Comparison of ENCODE assay signal across 13 mouse cellular contexts in the genomic region with DNA sequence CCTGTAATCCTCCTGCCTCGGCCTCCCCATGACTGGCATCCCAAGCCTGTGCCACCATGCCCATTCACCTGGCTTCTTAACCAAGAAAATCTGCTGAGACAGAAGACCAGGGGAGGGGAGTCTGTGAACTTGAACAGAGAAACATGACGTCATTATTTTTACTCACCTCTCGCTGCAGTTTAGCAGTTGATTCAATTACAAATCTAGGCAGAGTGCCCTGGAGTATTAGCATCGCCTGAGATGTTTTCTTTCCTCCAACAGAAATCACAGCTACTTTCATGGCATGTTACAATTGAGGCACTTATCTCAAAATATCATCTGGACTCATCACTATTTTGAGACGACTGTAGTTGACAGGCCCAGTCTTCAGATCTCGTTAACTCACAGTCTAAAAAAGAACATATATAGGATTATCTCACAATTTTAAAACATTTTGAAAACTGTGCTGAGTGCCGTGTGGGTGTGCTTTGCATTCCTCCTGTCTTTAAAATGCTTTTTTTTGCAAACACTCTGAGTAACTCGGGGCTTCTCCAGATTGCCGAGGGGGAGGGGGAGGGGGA.
DNase-seq lines count a peak whose midpoint lies in the region; ATAC-seq and TF ChIP-seq lines count a peak whose summit lies in the region.
"Had no signal": no experiment of that assay in that cellular context is flagged by ENCODE, and none has a peak within 500 bp of the region (broad histone marks: within the 10 kb centered on the region; RNA-seq: fewer than 3 reads in every experiment).

No protein-coding gene starts in this region.

- no peak overlapping the region for H3K4me3 ChIP-seq in forebrain, postnatal 0 days (ENCODE audit: low read depth, low read length)
- H3K4me3 ChIP-seq in forebrain, embryonic 10.5 days = no peak overlapping the region
- no peak overlapping the region for H3K4me3 ChIP-seq in midbrain, embryonic 16.5 days (ENCODE audit: low read depth, low read length)
- no peak overlapping the region for H3K4me3 ChIP-seq in midbrain, embryonic 11.5 days (ENCODE audit: low read depth, low read length)
- no peak overlapping the region for H3K4me3 ChIP-seq in stomach, embryonic 14.5 days (ENCODE audit: low read depth, low read length)
- H3K4me3 ChIP-seq in kidney, adult 2 months (ENCODE audit: insufficient read depth, low read depth, low read length) = no peak overlapping the region
- H3K4me3 ChIP-seq: erythroblast, embryonic 14.5 days had no signal

- H3K9me3 ChIP-seq in forebrain, postnatal 0 days (ENCODE audit: low read length) = no peaks in the 10 kb centered on the region
- H3K9me3 ChIP-seq in forebrain, embryonic 10.5 days = no peaks in the 10 kb centered on the region
- H3K9me3 ChIP-seq in midbrain, embryonic 16.5 days (replicated peaks; ENCODE audit: control insufficient read depth, low read length, poor library complexity, severe bottlenecking) = no peaks in the 10 kb centered on the region
- H3K9me3 ChIP-seq in midbrain, embryonic 11.5 days (ENCODE audit: control insufficient read depth, low read length) = no peaks in the 10 kb centered on the region
- no peaks in the 10 kb centered on the region for H3K9me3 ChIP-seq in stomach, embryonic 14.5 days (ENCODE audit: control insufficient read depth, low read depth, low read length)
- H3K9me3 ChIP-seq: G1E had no signal

- no peak for TF ChIP-seq CTCF in forebrain, postnatal 0 days (IDR thresholded peaks at IDR 0.05; ENCODE audit: low read depth)
- TF ChIP-seq CTCF in brain, embryonic 14.5 days (IDR thresholded peaks at IDR 0.05; ENCODE audit: borderline replicate concordance, extremely low read depth, insufficient read depth, insufficient read length) = no peak
- TF ChIP-seq CTCF in kidney, adult 2 months (conservative IDR thresholded peaks at IDR 0.05; ENCODE audit: insufficient read depth, insufficient read length, low read depth, low read length) = no peak

- no peaks in the 10 kb centered on the region for H3K36me3 ChIP-seq in forebrain, postnatal 0 days (ENCODE audit: insufficient read depth)
- no peaks in the 10 kb centered on the region for H3K36me3 ChIP-seq in forebrain, embryonic 10.5 days (replicated peaks)
- no peaks in the 10 kb centered on the region for H3K36me3 ChIP-seq in midbrain, embryonic 16.5 days (ENCODE audit: control insufficient read depth, insufficient read depth, low read length)
- no peaks in the 10 kb centered on the region for H3K36me3 ChIP-seq in midbrain, embryonic 11.5 days (ENCODE audit: control insufficient read depth, insufficient read depth, low read length)
- no peaks in the 10 kb centered on the region for H3K36me3 ChIP-seq in stomach, embryonic 14.5 days (ENCODE audit: control insufficient read depth, insufficient read depth, low read length)
- H3K36me3 ChIP-seq in kidney, adult 2 months (ENCODE audit: control insufficient read depth, insufficient read depth, low read length) = no peaks in the 10 kb centered on the region
- H3K36me3 ChIP-seq: G1E had no signal

- no peak for TF ChIP-seq POLR2A in brain, embryonic 14.5 days (IDR thresholded peaks at IDR 0.05; ENCODE audit: borderline replicate concordance, extremely low read depth, insufficient read depth, insufficient read length, poor library complexity, severe bottlenecking)
- no peak for TF ChIP-seq POLR2A in kidney, adult 2 months (IDR thresholded peaks at IDR 0.05; ENCODE audit: low read depth, low read length)

- peak; percentile 39; the same call in 1 of the 2 replicates for ATAC-seq in forebrain, postnatal 0 days
- no peak for ATAC-seq in midbrain, embryonic 16.5 days
- ATAC-seq in midbrain, embryonic 11.5 days (ENCODE audit: low FRiP score) = no peak
- no peak for ATAC-seq in stomach, embryonic 14.5 days (ENCODE audit: insufficient number of reproducible peaks, insufficient read depth, low FRiP score, low read depth)
- ATAC-seq: inflammation-experienced regulatory T-cells, adult 6 months had no signal

- peaks cover 12% of the 10 kb centered on the region; the same call in 1 of the 2 replicates for H3K4me1 ChIP-seq in forebrain, postnatal 0 days (ENCODE audit: insufficient read depth)
- peaks cover 56% of the 10 kb centered on the region for H3K4me1 ChIP-seq in forebrain, embryonic 10.5 days
- H3K4me1 ChIP-seq in midbrain, embryonic 16.5 days (ENCODE audit: control insufficient read depth, insufficient read depth, low read length) = peaks cover 14% of the 10 kb centered on the region
- H3K4me1 ChIP-seq in midbrain, embryonic 11.5 days (ENCODE audit: control insufficient read depth, insufficient read depth, low read length) = peaks cover 15% of the 10 kb centered on the region
- peaks cover 8% of the 10 kb centered on the region for H3K4me1 ChIP-seq in stomach, embryonic 14.5 days (ENCODE audit: control insufficient read depth, insufficient read depth, low read length)
- no peaks in the 10 kb centered on the region for H3K4me1 ChIP-seq in kidney, adult 2 months (ENCODE audit: control insufficient read depth, insufficient read depth, low read length)

- no peaks in the 10 kb centered on the region for H3K27me3 ChIP-seq in forebrain, postnatal 0 days (ENCODE audit: insufficient read depth, low read length)
- H3K27me3 ChIP-seq in forebrain, embryonic 10.5 days (ENCODE audit: poor library complexity, severe bottlenecking) = peaks cover 85% of the 10 kb centered on the region
- peaks cover 9% of the 10 kb centered on the region for H3K27me3 ChIP-seq in midbrain, embryonic 16.5 days (ENCODE audit: control insufficient read depth, insufficient read depth, low read depth, low read length)
- H3K27me3 ChIP-seq in midbrain, embryonic 11.5 days (ENCODE audit: control insufficient read depth, insufficient read depth, low read length) = peaks cover 11% of the 10 kb centered on the region
- no peaks in the 10 kb centered on the region for H3K27me3 ChIP-seq in stomach, embryonic 14.5 days (ENCODE audit: control insufficient read depth, insufficient read depth, low read length)
- no peaks in the 10 kb centered on the region for H3K27me3 ChIP-seq in kidney, adult 2 months (replicated peaks; ENCODE audit: control insufficient read depth, insufficient read depth, low read length)

- WGBS in forebrain, postnatal 0 days = 16% methylated on average over 9 of the region's 9 CpGs
- WGBS in forebrain, embryonic 10.5 days = 58% methylated on average over 9 of the region's 9 CpGs
- 38% methylated on average over 9 of the region's 9 CpGs for WGBS in midbrain, embryonic 16.5 days
- 54% methylated on average over 9 of the region's 9 CpGs for WGBS in midbrain, embryonic 11.5 days
- whole genome bisulfite sequencing in stomach, embryonic 14.5 days = 36% methylated on average over 9 of the region's 9 CpGs
- 51% methylated on average over 9 of the region's 9 CpGs for WGBS in kidney, adult 2 months

- H3K4me2 ChIP-seq in forebrain, postnatal 0 days (ENCODE audit: low read depth) = no peak overlapping the region
- no peak overlapping the region for H3K4me2 ChIP-seq in midbrain, embryonic 16.5 days (ENCODE audit: low read length)
- H3K4me2 ChIP-seq in midbrain, embryonic 11.5 days = no peak overlapping the region
- H3K4me2 ChIP-seq in stomach, embryonic 14.5 days (replicated peaks; ENCODE audit: low read depth, low read length) = no peak overlapping the region

- no peak overlapping the region for H3K9ac ChIP-seq in forebrain, postnatal 0 days
- H3K9ac ChIP-seq in midbrain, embryonic 16.5 days (ENCODE audit: low read depth, low read length) = 0 out of 2 replicates have a peak overlapping the region, but pooled peaks have one; percentile 6
- H3K9ac ChIP-seq in midbrain, embryonic 11.5 days (ENCODE audit: low read length) = no peak overlapping the region
- no peak overlapping the region for H3K9ac ChIP-seq in stomach, embryonic 14.5 days (replicated peaks; ENCODE audit: low read depth, low read length)
- H3K9ac ChIP-seq: liver, postnatal 0 days had no signal

- peak; percentile 51 for DNase-seq in forebrain, postnatal 0 days
- DNase-seq in forebrain, embryonic 10.5 days (ENCODE audit: extremely low spot score, low spot score) = no peak
- DNase-seq in midbrain, embryonic 11.5 days (ENCODE audit: low spot score, missing footprints) = no peak
- DNase-seq in brain, embryonic 14.5 days (ENCODE audit: low read depth) = peak; percentile 81
- no peak for DNase-seq in kidney, adult 2 months
- DNase-seq in gastrocnemius, adult 18-20 months (ENCODE audit: low spot score) = no peak
- DNase-seq: layer of hippocampus, adult 9-11 months had no signal

- no peak overlapping the region for H3K27ac ChIP-seq in forebrain, postnatal 0 days (ENCODE audit: low read depth, low read length)
- H3K27ac ChIP-seq in forebrain, embryonic 10.5 days = no peak overlapping the region
- no peak overlapping the region for H3K27ac ChIP-seq in midbrain, embryonic 16.5 days (ENCODE audit: low read length)
- H3K27ac ChIP-seq in midbrain, embryonic 11.5 days (ENCODE audit: low read depth, low read length) = no peak overlapping the region
- peak overlapping the region; percentile 77; the same call in 1 of the 2 replicates for H3K27ac ChIP-seq in stomach, embryonic 14.5 days (ENCODE audit: low read length)
- H3K27ac ChIP-seq in kidney, adult 2 months (ENCODE audit: insufficient read depth, low read depth, low read length) = no peak overlapping the region

Comparison
In these comparisons a context has a peak if more than half of its experiments do, and no peak if none do; other contexts are left out.
1. DNase-seq: peak in forebrain, postnatal 0 days (single experiment) and brain, embryonic 14.5 days (single experiment); none in forebrain, embryonic 10.5 days (single experiment), midbrain, embryonic 11.5 days (single experiment), kidney, adult 2 months (single experiment) and gastrocnemius, adult 18-20 months (single experiment).